Mouse (Mus musculus): ENCODE measurements around the gene Shisa7. TPM values are rescaled to one million over a fixed set of nuclear protein-coding genes. Genes with fewer than 3 reads are reported as not detected.

The Shisa7 gene
- polyA plus RNA-seq, 1 experiment: 0.48 TPM

GRCm38 (mm10) chr7:4782759-4783158 is 61.7 kb downstream of the Shisa7 start, which contains the start of the genes Il11 and Tmem190:
Il11 (minus strand) TSS chr7:4782859.
Tmem190 (plus strand) TSS chr7:4782937.
- Histone ChIP-seq H3K4me1 (ENCODE audit: control insufficient read depth, insufficient read depth, insufficient read length, low read length) (no peaks in the 10 kb centered on the region), H3K36me3 (ENCODE audit: control insufficient read depth, insufficient read depth, low read length) (peaks cover 8% of the 10 kb centered on the region), H3K27ac (ENCODE audit: insufficient read depth, low read depth, low read length) (no peak within 1 kb of the TSS), H3K27me3 (ENCODE audit: control insufficient read depth, insufficient read depth, low read length) (peaks cover 12% of the 10 kb centered on the region), H3K4me3 (ENCODE audit: low read depth, low read length) (no peak within 1 kb of the TSS)
- TF ChIP-seq CTCF (IDR thresholded peaks at IDR 0.05; ENCODE audit: extremely low read depth, insufficient read length, insufficient replicate concordance, low read depth, low read length) (no peak), POLR2A (IDR thresholded peaks at IDR 0.05; ENCODE audit: low read depth, low read length) (no peak)
- 73% methylated on average over 2 of the region's 2 CpGs for WGBS

DNA sequence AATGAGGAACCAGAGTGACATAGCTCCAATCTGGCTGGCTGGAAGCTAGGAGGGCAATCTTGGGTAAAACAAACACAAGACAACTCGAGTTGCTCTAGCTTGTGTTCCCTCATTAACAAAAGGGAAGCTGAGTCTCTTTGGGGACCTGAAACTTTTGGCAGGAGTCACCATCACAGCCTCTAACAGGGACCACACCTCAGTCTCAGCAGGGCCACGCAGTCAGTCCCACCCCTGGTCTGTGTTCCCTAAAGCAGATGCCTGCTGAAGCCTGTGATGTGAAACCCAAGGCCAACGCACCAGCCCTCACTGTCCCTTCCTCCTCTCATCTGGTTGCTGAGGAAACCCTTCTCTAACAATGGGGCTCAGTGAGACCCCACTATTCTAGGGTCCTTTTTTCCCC is 62.4 kb downstream of the Shisa7 start:
- 32% methylated on average over 3 of the region's 3 CpGs for WGBS
- no peak overlapping the region for H3K4me3 ChIP-seq (ENCODE audit: low read depth, low read length)
- peaks cover 18% of the 10 kb centered on the region for H3K27me3 ChIP-seq (ENCODE audit: control insufficient read depth, insufficient read depth, low read length)
- TF ChIP-seq CTCF (IDR thresholded peaks at IDR 0.05; ENCODE audit: extremely low read depth, insufficient read length, insufficient replicate concordance, low read depth, low read length) (no peak), POLR2A (IDR thresholded peaks at IDR 0.05; ENCODE audit: low read depth, low read length) (no peak)
- no peaks in the 10 kb centered on the region; the same call in 1 of the 2 replicates for H3K4me1 ChIP-seq (ENCODE audit: control insufficient read depth, insufficient read depth, insufficient read length, low read length)
- H3K36me3 ChIP-seq (ENCODE audit: control insufficient read depth, insufficient read depth, low read length): peaks cover 8% of the 10 kb centered on the region
- H3K27ac ChIP-seq (ENCODE audit: insufficient read depth, low read depth, low read length): no peak overlapping the region

DNA sequence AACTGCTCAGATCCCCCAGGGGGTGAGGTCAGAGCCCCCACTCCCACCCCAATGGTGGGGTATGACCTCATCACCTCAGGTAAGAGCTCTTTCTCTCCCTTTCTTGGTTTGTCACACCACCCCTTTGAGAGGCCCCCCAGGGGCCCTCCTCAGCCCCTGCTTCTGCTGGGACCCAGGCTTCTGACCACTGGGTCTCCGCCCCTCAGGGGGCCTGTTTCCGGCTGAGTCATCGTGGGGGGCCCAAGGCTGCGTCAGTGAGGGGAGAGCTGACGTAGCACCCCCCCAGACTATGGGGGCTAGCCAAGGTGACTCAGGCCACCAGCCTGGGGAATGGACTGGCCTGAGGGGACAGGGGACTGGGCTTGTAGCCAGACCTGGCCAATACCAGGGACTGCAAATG is 64.6 kb downstream of the Shisa7 start:
- Histone ChIP-seq H3K4me1 (ENCODE audit: control insufficient read depth, insufficient read depth, insufficient read length, low read length) (no peaks in the 10 kb centered on the region; the same call in none of the 2 replicates), H3K27me3 (ENCODE audit: control insufficient read depth, insufficient read depth, low read length) (peaks cover 35% of the 10 kb centered on the region), H3K27ac (ENCODE audit: insufficient read depth, low read depth, low read length) (no peak overlapping the region), H3K4me3 (ENCODE audit: low read depth, low read length) (no peak overlapping the region), H3K36me3 (ENCODE audit: control insufficient read depth, insufficient read depth, low read length) (peaks cover 5% of the 10 kb centered on the region)
- WGBS: 26% methylated on average over 5 of the region's 5 CpGs
- TF ChIP-seq POLR2A (IDR thresholded peaks at IDR 0.05; ENCODE audit: low read depth, low read length): no peak
- no peak for TF ChIP-seq CTCF (IDR thresholded peaks at IDR 0.05; ENCODE audit: extremely low read depth, insufficient read length, insufficient replicate concordance, low read depth, low read length)

GRCm38 (mm10) chr7:4777851-4778637 is 66.5 kb downstream of the Shisa7 start:
- no peak overlapping the region for H3K4me3 ChIP-seq (ENCODE audit: low read depth, low read length)
- no peaks in the 10 kb centered on the region for H3K36me3 ChIP-seq (ENCODE audit: control insufficient read depth, insufficient read depth, low read length)
- no peaks in the 10 kb centered on the region; the same call in none of the 2 replicates for H3K4me1 ChIP-seq (ENCODE audit: control insufficient read depth, insufficient read depth, insufficient read length, low read length)
- TF ChIP-seq POLR2A (IDR thresholded peaks at IDR 0.05; ENCODE audit: low read depth, low read length) (no peak), CTCF (IDR thresholded peaks at IDR 0.05; ENCODE audit: extremely low read depth, insufficient read length, insufficient replicate concordance, low read depth, low read length) (no peak)
- 21% methylated on average over 19 of the region's 20 CpGs for WGBS
- H3K27ac ChIP-seq (ENCODE audit: insufficient read depth, low read depth, low read length): no peak overlapping the region
- H3K27me3 ChIP-seq (ENCODE audit: control insufficient read depth, insufficient read depth, low read length): peaks cover 35% of the 10 kb centered on the region

- no peak for TF ChIP-seq POLR2A (IDR thresholded peaks at IDR 0.05; ENCODE audit: low read depth, low read length)
- no peak for TF ChIP-seq CTCF (IDR thresholded peaks at IDR 0.05; ENCODE audit: extremely low read depth, insufficient read length, insufficient replicate concordance, low read depth, low read length)
- Histone ChIP-seq H3K27ac (ENCODE audit: insufficient read depth, low read depth, low read length) (no peak overlapping the region), H3K4me3 (ENCODE audit: low read depth, low read length) (peak overlapping the region; percentile 63), H3K4me1 (ENCODE audit: control insufficient read depth, insufficient read depth, insufficient read length, low read length) (no peaks in the 10 kb centered on the region; the same call in none of the 2 replicates), H3K27me3 (ENCODE audit: control insufficient read depth, insufficient read depth, low read length) (peaks cover 35% of the 10 kb centered on the region), H3K36me3 (ENCODE audit: control insufficient read depth, insufficient read depth, low read length) (no peaks in the 10 kb centered on the region)
- WGBS: 2% methylated on average over 55 of the region's 56 CpGs
Measured at GRCm38 (mm10) chr7:4776861-4777830, 67.3 kb downstream of the Shisa7 start.

DNA sequence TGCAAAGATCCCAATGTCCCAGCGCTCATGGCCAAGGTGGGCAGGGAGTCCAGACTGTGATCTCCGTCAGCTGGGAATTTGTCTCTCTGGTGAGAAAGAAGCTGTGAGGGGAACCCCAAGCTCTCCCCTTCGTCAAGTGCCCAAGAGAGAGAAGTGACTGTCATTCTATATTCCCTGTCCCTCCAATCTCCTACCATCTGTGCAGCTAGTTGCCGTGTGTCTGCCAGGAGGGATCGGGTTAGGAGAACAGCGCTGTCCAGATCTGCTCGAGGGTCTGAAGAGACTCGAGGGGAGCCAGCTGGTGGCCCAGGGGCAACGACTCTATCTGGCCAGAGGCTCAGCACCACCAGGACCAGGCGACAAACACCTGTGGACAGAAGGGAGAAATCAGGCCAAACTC is 68.4 kb downstream of the Shisa7 start:
- Histone ChIP-seq H3K4me3 (ENCODE audit: low read depth, low read length) (no peak overlapping the region), H3K36me3 (ENCODE audit: control insufficient read depth, insufficient read depth, low read length) (no peaks in the 10 kb centered on the region), H3K27ac (ENCODE audit: insufficient read depth, low read depth, low read length) (no peak overlapping the region), H3K4me1 (ENCODE audit: control insufficient read depth, insufficient read depth, insufficient read length, low read length) (no peaks in the 10 kb centered on the region; the same call in none of the 2 replicates), H3K27me3 (ENCODE audit: control insufficient read depth, insufficient read depth, low read length) (peaks cover 32% of the 10 kb centered on the region)
- WGBS: 52% methylated on average over 10 of the region's 10 CpGs
- TF ChIP-seq POLR2A (IDR thresholded peaks at IDR 0.05; ENCODE audit: low read depth, low read length) (no peak), CTCF (IDR thresholded peaks at IDR 0.05; ENCODE audit: extremely low read depth, insufficient read length, insufficient replicate concordance, low read depth, low read length) (no peak)

Other genes starting within 250 kb of the Shisa7 start
- 52.0 and 151 TPM in 2 replicates for gene Ptprh, start 240.7 kb downstream of the Shisa7 start, polyA plus RNA-seq (2012; rRNA removed)
- gene Tmem86b, start 213.3 kb downstream of the Shisa7 start, polyA plus RNA-seq (2012; rRNA removed): 65.5 and 261 TPM in 2 replicates
- 69.9 and 142 TPM in 2 replicates for gene Ppp6r1, start 185.7 kb downstream of the Shisa7 start, polyA plus RNA-seq (2012; rRNA removed)
- 23.4 and 29.0 TPM in 2 replicates for gene Hspbp1, start 159.6 kb downstream of the Shisa7 start, polyA plus RNA-seq (2012; rRNA removed)
- gene Brsk1, start 154.1 kb downstream of the Shisa7 start, polyA plus RNA-seq (2012; rRNA removed): 1.6 and 1.9 TPM in 2 replicates
- 44.4 and 122 TPM in 2 replicates for gene Tmem150b, start 119.4 kb downstream of the Shisa7 start, polyA plus RNA-seq (2012; rRNA removed)
- 94.7 and 254 TPM in 2 replicates for gene Kmt5c, start 104.6 kb downstream of the Shisa7 start, polyA plus RNA-seq (2012; rRNA removed)
- gene Cox6b2, start 91.6 kb downstream of the Shisa7 start, polyA plus RNA-seq (2012; rRNA removed): 5.7 and 45.8 TPM in 2 replicates
- gene Fam71e2, start 73.4 kb downstream of the Shisa7 start, polyA plus RNA-seq (2012; rRNA removed): not detected in 2 replicates
- 0.25 and 0.32 TPM in 2 replicates for gene Il11, start 61.8 kb downstream of the Shisa7 start, polyA plus RNA-seq (2012; rRNA removed)
- gene Tmem190, start 61.8 kb downstream of the Shisa7 start, polyA plus RNA-seq (2012; rRNA removed): not detected in 2 replicates
- 225 and 544 TPM in 2 replicates for gene Tmem238, start 55.0 kb downstream of the Shisa7 start, polyA plus RNA-seq (2012; rRNA removed)
- 141 and 355 TPM in 2 replicates for gene Rpl28, start 51.8 kb downstream of the Shisa7 start, polyA plus RNA-seq (2012; rRNA removed)
- gene Ube2s, start 32.1 kb downstream of the Shisa7 start, polyA plus RNA-seq (2012; rRNA removed): 78.5 and 131 TPM in 2 replicates
- 12.4 and 18.9 TPM in 2 replicates for gene Isoc2b, start 25.6 kb upstream of the Shisa7 start, polyA plus RNA-seq (2012; rRNA removed)
- 13.4 and 15.5 TPM in 2 replicates for gene Isoc2a, start 32.5 kb upstream of the Shisa7 start, polyA plus RNA-seq (2012; rRNA removed)
- not detected in 2 replicates for gene Gm36210, start 61.8 kb upstream of the Shisa7 start, polyA plus RNA-seq (2012; rRNA removed)
- gene Zfp628, start 70.5 kb upstream of the Shisa7 start, polyA plus RNA-seq (2012; rRNA removed): 15.7 and 41.4 TPM in 2 replicates
- 4.3 and 6.2 TPM in 2 replicates for gene Nat14, start 77.3 kb upstream of the Shisa7 start, polyA plus RNA-seq (2012; rRNA removed)
- gene Ssc5d, start 81.1 kb upstream of the Shisa7 start, polyA plus RNA-seq (2012; rRNA removed): 3.3 and 4.5 TPM in 2 replicates
- gene Sbk2, start 119.7 kb upstream of the Shisa7 start, polyA plus RNA-seq (2012; rRNA removed): 0.06 and 0.11 TPM in 2 replicates
- not detected in 2 replicates for gene Sbk3, start 126.5 kb upstream of the Shisa7 start, polyA plus RNA-seq (2012; rRNA removed)
- 24.7 and 52.4 TPM in 2 replicates for gene Zfp579, start 151.5 kb upstream of the Shisa7 start, polyA plus RNA-seq (2012; rRNA removed)
- gene Zfp524, start 169.7 kb upstream of the Shisa7 start, polyA plus RNA-seq (2012; rRNA removed): 25.2 and 51.0 TPM in 2 replicates
- 14.5 and 31.4 TPM in 2 replicates for gene Fiz1, start 170.0 kb upstream of the Shisa7 start, polyA plus RNA-seq (2012; rRNA removed)
- 0.35 TPM in 1 of 2 replicates, not detected in the other for gene Gm44973, start 170.8 kb upstream of the Shisa7 start, polyA plus RNA-seq (2012; rRNA removed)
- gene Zfp865, start 175.7 kb upstream of the Shisa7 start, polyA plus RNA-seq (2012; rRNA removed): 20.0 and 37.3 TPM in 2 replicates
- gene Ccdc106, start 175.9 kb upstream of the Shisa7 start, polyA plus RNA-seq (2012; rRNA removed): 0.76 and 0.81 TPM in 2 replicates
- gene 4632433K11Rik, start 189.4 kb upstream of the Shisa7 start, polyA plus RNA-seq (2012; rRNA removed): not detected in 2 replicates
- gene Zfp784, start 193.8 kb upstream of the Shisa7 start, polyA plus RNA-seq (2012; rRNA removed): 3.2 and 7.7 TPM in 2 replicates
- 12.2 and 17.6 TPM in 2 replicates for gene Zfp580, start 206.8 kb upstream of the Shisa7 start, polyA plus RNA-seq (2012; rRNA removed)
- 76.6 and 150 TPM in 2 replicates for gene U2af2, start 217.4 kb upstream of the Shisa7 start, polyA plus RNA-seq (2012; rRNA removed)
- gene Epn1, start 235.5 kb upstream of the Shisa7 start, polyA plus RNA-seq (2012; rRNA removed): 240 and 483 TPM in 2 replicates

Measured in small intestine, adult 2 months (tissue).